Mouse (Mus musculus): ENCODE measurements around the gene Eva1a. TPM values are rescaled to one million over a fixed set of nuclear protein-coding genes. Genes with fewer than 3 reads are reported as not detected.

Eva1a gene
- total and polyA plus RNA-seq, 2 experiments from 2014 or later: 0.64 to 2.8 TPM

GRCm38 (mm10) chr6:82073567-82073966 is 32.7 kb downstream of the Eva1a start:
- no peak for TF ChIP-seq CTCF (IDR thresholded peaks at IDR 0.05)
- Histone ChIP-seq H3K27me3 (ENCODE audit: insufficient read depth, low read length) (no peaks in the 10 kb centered on the region), H3K4me1 (ENCODE audit: insufficient read depth, low read length) (no peaks in the 10 kb centered on the region), H3K9ac (replicated peaks; ENCODE audit: low read length, poor library complexity, severe bottlenecking) (no peak overlapping the region), H3K36me3 (ENCODE audit: insufficient read depth, low read length) (no peaks in the 10 kb centered on the region), H3K4me3 (ENCODE audit: low read depth, low read length) (no peak overlapping the region), H3K27ac (ENCODE audit: low read depth, low read length) (no peak overlapping the region), H3K4me2 (ENCODE audit: low read depth, low read length, poor library complexity, severe bottlenecking) (no peak overlapping the region), H3K9me3 (ENCODE audit: low read length) (no peaks in the 10 kb centered on the region)
- ATAC-seq (ENCODE audit: low FRiP score) (no peak), DNase-seq (ENCODE audit: low spot score) (no peak)
- WGBS: 84% methylated on average over 3 of the region's 3 CpGs

DNA sequence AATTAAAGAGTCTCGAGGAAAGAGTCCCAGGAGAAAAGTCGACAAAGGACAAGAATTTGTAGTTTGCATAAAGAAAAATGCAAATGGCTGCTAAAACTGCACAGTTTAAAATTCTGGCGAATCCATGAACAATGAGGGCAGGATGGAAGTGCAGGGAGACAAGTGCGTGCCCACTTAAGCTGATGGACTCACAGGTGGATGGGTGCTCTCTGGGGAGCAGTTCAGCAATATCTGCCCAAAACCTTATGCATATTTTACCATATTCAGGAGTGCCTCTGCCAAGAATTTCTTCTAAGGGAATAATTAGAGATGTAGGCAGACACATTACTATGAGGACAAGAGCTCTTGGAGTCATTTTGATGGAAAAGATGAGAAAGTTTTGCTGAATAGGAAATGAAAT is 35.5 kb downstream of the Eva1a start:
- H3K4me2 ChIP-seq (ENCODE audit: low read depth, low read length, poor library complexity, severe bottlenecking): no peak overlapping the region
- no peak overlapping the region for H3K9ac ChIP-seq (replicated peaks; ENCODE audit: low read length, poor library complexity, severe bottlenecking)
- no peaks in the 10 kb centered on the region for H3K27me3 ChIP-seq (ENCODE audit: insufficient read depth, low read length)
- no peak for DNase-seq (ENCODE audit: low spot score)
- H3K4me3 ChIP-seq (ENCODE audit: low read depth, low read length): no peak overlapping the region
- H3K27ac ChIP-seq (ENCODE audit: low read depth, low read length): no peak overlapping the region
- no peaks in the 10 kb centered on the region for H3K36me3 ChIP-seq (ENCODE audit: insufficient read depth, low read length)
- no peaks in the 10 kb centered on the region for H3K4me1 ChIP-seq (ENCODE audit: insufficient read depth, low read length)
- no peak for TF ChIP-seq CTCF (IDR thresholded peaks at IDR 0.05)
- H3K9me3 ChIP-seq (ENCODE audit: low read length): no peaks in the 10 kb centered on the region
- 58% methylated on average over 4 of the region's 4 CpGs for WGBS
- ATAC-seq (ENCODE audit: low FRiP score): no peak

DNA sequence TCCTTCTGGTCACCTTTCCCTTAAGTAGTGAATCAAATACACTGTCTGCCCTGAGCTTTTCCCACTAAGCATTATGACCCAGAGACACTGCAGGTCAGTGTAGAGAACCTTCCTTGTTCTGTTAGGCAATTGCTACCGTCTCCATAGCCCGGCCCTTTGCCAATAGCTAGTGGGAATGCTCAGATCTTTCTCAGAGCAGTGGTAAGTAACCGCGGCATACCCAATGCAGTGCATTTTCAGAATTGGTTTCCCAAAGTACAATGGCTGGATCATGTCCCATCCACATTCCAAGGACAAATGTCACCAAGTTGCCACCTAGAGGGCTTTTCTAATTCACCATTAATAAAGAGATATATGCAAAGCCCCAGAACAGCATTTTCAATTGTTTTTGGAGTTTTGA is 38.0 kb downstream of the Eva1a start:
- no peak overlapping the region for H3K4me2 ChIP-seq (ENCODE audit: low read depth, low read length, poor library complexity, severe bottlenecking)
- WGBS: 90% methylated on average over 4 of the region's 4 CpGs

DNA sequence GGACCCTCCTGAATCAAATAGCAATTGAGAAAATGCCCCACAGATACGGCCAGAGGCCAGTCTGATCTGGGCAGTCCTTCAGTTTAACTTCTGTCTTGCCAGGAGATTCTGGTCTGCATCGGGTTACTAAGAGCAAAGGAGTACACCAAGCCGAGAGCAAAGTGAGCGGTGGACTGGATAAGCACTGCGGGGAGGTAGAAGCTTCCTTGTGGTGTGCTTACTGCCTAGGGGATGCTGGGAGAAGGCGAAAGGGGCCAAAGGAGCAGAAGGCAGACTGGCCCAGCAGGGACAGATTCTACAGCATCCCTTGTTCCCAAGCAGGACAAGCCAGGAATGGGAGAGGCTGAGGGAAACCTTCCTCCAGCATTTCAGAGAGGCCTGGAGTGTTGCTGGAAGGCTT is 42.8 kb downstream of the Eva1a start:
- no peaks in the 10 kb centered on the region for H3K9me3 ChIP-seq (ENCODE audit: low read length)
- no peak for ATAC-seq (ENCODE audit: low FRiP score)

More for the DNA sequence above, 38.0 kb downstream of the Eva1a start:
- Histone ChIP-seq H3K9ac (replicated peaks; ENCODE audit: low read length, poor library complexity, severe bottlenecking) (no peak overlapping the region), H3K4me3 (ENCODE audit: low read depth, low read length) (no peak overlapping the region), H3K9me3 (ENCODE audit: low read length) (no peaks in the 10 kb centered on the region), H3K36me3 (ENCODE audit: insufficient read depth, low read length) (no peaks in the 10 kb centered on the region), H3K4me1 (ENCODE audit: insufficient read depth, low read length) (no peaks in the 10 kb centered on the region), H3K27ac (ENCODE audit: low read depth, low read length) (no peak overlapping the region), H3K27me3 (ENCODE audit: insufficient read depth, low read length) (no peaks in the 10 kb centered on the region)
- ATAC-seq (ENCODE audit: low FRiP score): no peak
- TF ChIP-seq CTCF (IDR thresholded peaks at IDR 0.05): no peak
- DNase-seq (ENCODE audit: low spot score): no peak

DNA sequence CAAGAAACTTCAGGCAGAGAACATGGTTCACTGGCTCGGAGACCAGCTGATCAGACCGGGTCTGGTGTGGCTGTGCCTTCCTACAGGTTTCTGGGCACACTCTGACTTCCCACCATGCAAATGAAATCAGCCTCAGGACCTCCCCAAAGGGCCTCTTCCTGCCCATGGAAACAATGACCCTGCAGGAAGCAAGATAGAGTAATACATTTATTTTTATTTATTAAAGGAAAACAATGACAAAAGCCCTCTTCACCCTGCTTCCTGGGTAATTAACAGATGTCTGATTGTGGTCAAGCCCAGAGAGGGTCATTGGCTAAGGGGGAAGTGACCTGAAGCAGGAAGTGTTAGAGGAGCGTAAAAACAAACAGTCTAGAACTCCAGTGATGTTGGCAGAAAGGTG is 43.4 kb downstream of the Eva1a start:
- Histone ChIP-seq H3K36me3 (ENCODE audit: insufficient read depth, low read length) (no peaks in the 10 kb centered on the region), H3K4me2 (ENCODE audit: low read depth, low read length, poor library complexity, severe bottlenecking) (no peak overlapping the region), H3K27ac (ENCODE audit: low read depth, low read length) (no peak overlapping the region), H3K9me3 (ENCODE audit: low read length) (no peaks in the 10 kb centered on the region), H3K4me1 (ENCODE audit: insufficient read depth, low read length) (no peaks in the 10 kb centered on the region), H3K27me3 (ENCODE audit: insufficient read depth, low read length) (no peaks in the 10 kb centered on the region), H3K9ac (replicated peaks; ENCODE audit: low read length, poor library complexity, severe bottlenecking) (no peak overlapping the region), H3K4me3 (ENCODE audit: low read depth, low read length) (no peak overlapping the region)
- 79% methylated on average over 3 of the region's 3 CpGs for WGBS
- DNase-seq (ENCODE audit: low spot score): no peak
- no peak for ATAC-seq (ENCODE audit: low FRiP score)
- TF ChIP-seq CTCF (IDR thresholded peaks at IDR 0.05): no peak

More for the DNA sequence above, 42.8 kb downstream of the Eva1a start:
- TF ChIP-seq CTCF (IDR thresholded peaks at IDR 0.05): no peak
- DNase-seq (ENCODE audit: low spot score): no peak
- Histone ChIP-seq H3K4me3 (ENCODE audit: low read depth, low read length) (no peak overlapping the region), H3K27ac (ENCODE audit: low read depth, low read length) (no peak overlapping the region), H3K36me3 (ENCODE audit: insufficient read depth, low read length) (no peaks in the 10 kb centered on the region), H3K9ac (replicated peaks; ENCODE audit: low read length, poor library complexity, severe bottlenecking) (no peak overlapping the region), H3K4me1 (ENCODE audit: insufficient read depth, low read length) (no peaks in the 10 kb centered on the region), H3K27me3 (ENCODE audit: insufficient read depth, low read length) (no peaks in the 10 kb centered on the region), H3K4me2 (ENCODE audit: low read depth, low read length, poor library complexity, severe bottlenecking) (no peak overlapping the region)
- WGBS: 67% methylated on average over 6 of the region's 6 CpGs

- no peak for TF ChIP-seq CTCF (IDR thresholded peaks at IDR 0.05)
- Histone ChIP-seq H3K27ac (ENCODE audit: low read depth, low read length) (no peak overlapping the region), H3K27me3 (ENCODE audit: insufficient read depth, low read length) (no peaks in the 10 kb centered on the region), H3K9ac (replicated peaks; ENCODE audit: low read length, poor library complexity, severe bottlenecking) (no peak overlapping the region), H3K4me2 (ENCODE audit: low read depth, low read length, poor library complexity, severe bottlenecking) (no peak overlapping the region), H3K4me3 (ENCODE audit: low read depth, low read length) (no peak overlapping the region), H3K4me1 (ENCODE audit: insufficient read depth, low read length) (no peaks in the 10 kb centered on the region), H3K36me3 (ENCODE audit: insufficient read depth, low read length) (no peaks in the 10 kb centered on the region), H3K9me3 (ENCODE audit: low read length) (no peaks in the 10 kb centered on the region)
- DNase-seq (ENCODE audit: low spot score) (no peak), ATAC-seq (ENCODE audit: low FRiP score) (no peak)
- 90% methylated on average over 8 of the region's 8 CpGs for WGBS
Observed at GRCm38 (mm10) chr6:82085313-82085908, 44.6 kb downstream of the Eva1a start.

All from midbrain, postnatal 0 days (tissue).